Mouse (Mus musculus) embryonic facial prominence, embryonic 11.5 days (tissue): ENCODE data around the gene Cirbp. TPM values are rescaled to one million over a fixed set of nuclear protein-coding genes. Genes with fewer than 3 reads are reported as not detected.

Experiments used
- ATAC-seq: fragments of 200-750 bp; cut with Nextera tagmentation; replicated peaks from 2 replicates; pipeline ENCODE4 v1.8.0; 2017; ENCODE audit warnings: low read depth; ENCODE audit not compliant: insufficient number of reproducible peaks, low FRiP score, low TSS enrichment
- DNase-seq: peaks from one replicate; pipeline ENCODE4 v3.0.0-alpha.2; 2015; ENCODE audit warnings: low spot score
- H3K27ac ChIP-seq: fragments of 300-500 bp; sonication (generic); replicated peaks from 2 replicates; pipeline ENCODE4 v1.5.1; 2014; ENCODE audit warnings: mild to moderate bottlenecking, low read depth, low read length, control low read depth
- H3K27me3 ChIP-seq: fragments of 300-500 bp; sonication (generic); 2 replicates; pipeline ENCODE4 v1.6.1; 2014; ENCODE audit warnings: mild to moderate bottlenecking, low read length, moderate library complexity, mixed read lengths; ENCODE audit not compliant: control insufficient read depth, insufficient read depth
- H3K36me3 ChIP-seq: fragments of 300-500 bp; sonication (generic); replicated peaks from 2 replicates; pipeline ENCODE4 v1.6.1; 2014; ENCODE audit warnings: low read depth, mild to moderate bottlenecking, low read length, moderate library complexity, mixed read lengths; ENCODE audit not compliant: control insufficient read depth, insufficient read depth
- H3K4me1 ChIP-seq: fragments of 300-500 bp; sonication (generic); 2 replicates; pipeline ENCODE4 v1.6.1; 2014; ENCODE audit warnings: low read length, mixed read lengths; ENCODE audit not compliant: control insufficient read depth, insufficient read depth
- H3K4me2 ChIP-seq: fragments of 300-500 bp; sonication (generic); 2 replicates; pipeline ENCODE4 v1.6.1; 2014; ENCODE audit warnings: low read depth, mild to moderate bottlenecking, control low read depth, low read length, moderate library complexity
- H3K4me3 ChIP-seq: fragments of 300-500 bp; sonication (generic); 2 replicates; pipeline ENCODE4 v1.5.1; 2014; ENCODE audit warnings: low read depth, low read length, control low read depth
- H3K9ac ChIP-seq: fragments of 300-500 bp; sonication (generic); replicated peaks from 2 replicates; pipeline ENCODE4 v1.6.1; 2014; ENCODE audit warnings: mild to moderate bottlenecking, control low read depth, low read length
- H3K9me3 ChIP-seq: fragments of 300-500 bp; sonication (generic); replicated peaks from 2 replicates; pipeline ENCODE4 v1.6.1; 2016; ENCODE audit warnings: mild to moderate bottlenecking, low read length, inconsistent platforms, mixed read lengths; ENCODE audit not compliant: control insufficient read depth
- WGBS: fragments of 180-500 bp; shearing (Covaris S2); extraction: QIAGEN DNeasy Blood & Tissue Kit; methylation state at CpG from one replicate; pipeline ENCODE4 v1.1.7; 2014; 5-methylcytosine and 5-hydroxymethylcytosine counted together
- polyA plus RNA-seq: library from polyadenylated mRNA; unstranded; fragments of >200 nt; fragmentation: Nextera tagmentation; extraction: Ambion mirVana; gene quantifications from 2 replicates; pipeline ENCODE4 v1.2.1, GENCODE M21; 2014

The Cirbp gene
- polyA plus RNA-seq, 1 experiment from 2014 or later = 77.8 TPM

DNA sequence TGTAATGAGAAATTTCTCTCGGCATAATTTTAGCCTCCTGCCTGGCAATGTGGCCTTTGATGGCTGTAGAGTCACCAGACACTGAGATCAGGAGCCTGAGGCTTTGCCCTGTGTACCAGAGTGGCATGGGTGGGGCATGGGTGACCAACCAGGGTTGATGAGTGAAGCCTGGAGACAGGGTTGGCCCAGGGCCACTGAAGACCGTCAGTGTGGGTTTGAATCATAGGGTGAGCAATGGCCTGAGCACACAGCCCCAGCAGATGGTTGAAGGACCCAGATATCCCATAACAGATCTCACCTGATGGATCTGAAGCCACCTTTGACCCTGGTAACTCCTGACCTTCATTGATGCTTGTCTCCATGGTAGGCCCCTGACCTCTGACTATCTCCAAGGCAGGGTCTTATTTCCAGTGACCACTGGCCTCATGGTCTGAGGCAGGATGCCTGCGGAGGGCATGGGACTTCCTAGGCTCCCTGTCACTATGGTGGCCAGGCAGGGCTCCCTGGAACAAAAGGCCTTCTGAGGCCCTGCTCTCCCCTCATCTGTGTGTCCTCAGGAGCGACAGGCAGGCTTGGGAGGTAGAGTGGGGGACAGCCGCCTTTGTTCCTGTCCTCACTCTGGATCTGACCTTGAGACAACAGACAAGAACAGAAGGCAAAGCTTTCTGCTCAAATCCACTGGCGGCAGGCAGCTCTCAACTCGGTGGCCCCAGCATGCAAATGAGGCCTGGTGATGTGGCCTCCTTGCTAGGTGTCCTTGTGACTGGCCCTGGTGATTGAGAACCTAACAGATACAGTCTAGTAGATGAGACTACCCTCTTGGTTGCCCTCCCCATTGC lies 11.9 kb downstream of the Cirbp start:
- Histone ChIP-seq H3K4me3 (no peak overlapping the region), H3K9ac (0 out of 2 replicates have a peak overlapping the region, but pooled peaks have one; percentile 22), H3K27me3 (no peaks in the 10 kb centered on the region), H3K27ac (no peak overlapping the region), H3K36me3 (no peaks in the 10 kb centered on the region; the same call in 1 of the 2 replicates), H3K4me1 (peaks cover 2% of the 10 kb centered on the region; the same call in 1 of the 2 replicates), H3K4me2 (no peak overlapping the region), H3K9me3 (no peaks in the 10 kb centered on the region)
- 72% methylated on average over 7 of the region's 7 CpGs for WGBS
- DNase-seq (no peak), ATAC-seq (no peak)

DNA sequence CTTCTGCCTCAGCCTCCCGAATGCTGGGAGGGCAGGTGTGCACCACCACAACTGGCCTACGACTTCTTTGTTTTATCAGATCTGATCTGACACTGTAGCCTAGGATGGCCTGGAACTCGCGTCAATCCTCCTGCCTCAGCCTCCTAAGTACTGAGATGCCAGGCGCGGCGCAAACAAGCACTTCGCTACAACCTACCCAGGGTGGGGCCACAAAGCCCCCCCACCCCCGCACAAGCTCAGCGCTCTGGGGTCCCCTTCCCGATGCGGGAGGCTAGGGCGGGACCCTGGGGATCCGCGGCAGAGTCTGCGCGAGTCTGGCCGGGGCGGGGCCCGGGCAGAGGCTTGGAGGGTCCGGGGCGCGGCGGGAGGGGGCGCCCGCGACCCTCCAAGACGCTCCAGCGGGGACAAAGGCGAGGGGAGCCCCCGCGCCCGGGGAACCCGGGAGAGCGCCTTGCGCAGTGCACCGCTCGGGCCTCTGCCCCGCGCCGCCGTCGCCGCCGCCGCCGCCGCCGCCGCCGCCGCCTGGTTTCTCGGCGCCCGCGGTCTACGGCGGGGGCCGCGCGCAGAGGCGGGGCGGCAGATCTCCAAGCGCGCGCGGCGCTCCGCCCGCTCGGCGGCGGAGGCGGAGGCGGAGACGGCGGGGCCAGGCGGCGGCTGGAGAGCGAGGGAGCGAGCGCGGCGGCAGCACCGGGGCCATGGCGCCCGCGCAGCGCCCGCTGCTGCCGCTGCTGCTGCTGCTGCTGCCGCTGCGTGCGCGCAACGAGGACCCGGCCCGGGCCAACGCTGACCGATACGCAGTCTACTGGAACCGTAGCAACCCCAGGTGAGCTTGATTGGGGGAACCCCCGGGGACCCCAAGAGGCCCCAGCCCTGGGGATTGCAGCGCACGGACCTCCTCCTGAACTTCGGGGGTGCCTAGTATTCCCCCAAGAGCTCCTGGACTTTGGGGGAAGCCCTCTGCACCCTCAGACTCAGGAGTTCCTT lies 13.6 kb downstream of the Cirbp start, which contains the start of gene Efna2:
TSS of gene Efna2 (plus strand) at position 415 of the 984 bp plus-strand sequence.
- Histone ChIP-seq H3K4me3 (peak within 1 kb of the TSS; percentile 94), H3K36me3 (no peaks in the 10 kb centered on the region; the same call in 1 of the 2 replicates), H3K27ac (peak within 1 kb of the TSS; percentile 17), H3K9ac (peak within 1 kb of the TSS; percentile 96), H3K4me2 (peak within 1 kb of the TSS; percentile 53), H3K9me3 (no peaks in the 10 kb centered on the region), H3K4me1 (peaks cover 2% of the 10 kb centered on the region; the same call in 1 of the 2 replicates), H3K27me3 (no peaks in the 10 kb centered on the region)
- peak; percentile 46 for ATAC-seq
- 2% methylated on average over 72 of the region's 106 CpGs for WGBS
- peak; percentile 87 for DNase-seq

DNA sequence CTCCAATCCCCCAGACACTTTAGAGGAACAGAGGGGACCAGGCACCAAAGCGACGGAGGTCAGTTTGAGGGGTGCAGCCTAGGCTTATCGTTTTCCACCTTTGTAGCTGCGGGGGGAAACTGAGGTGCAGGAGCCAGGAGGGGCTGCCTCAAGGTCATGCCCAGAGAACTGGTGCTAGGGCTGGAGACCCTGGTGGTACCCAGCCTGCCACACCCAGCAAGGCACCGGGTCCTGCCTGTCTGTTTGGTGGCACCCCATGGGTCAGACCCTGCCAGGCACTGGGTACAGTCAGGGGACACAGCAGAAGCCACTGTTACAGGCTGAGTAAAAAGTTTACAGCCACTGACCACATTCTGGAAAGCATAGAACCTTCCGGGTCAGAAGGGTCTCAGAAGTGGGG lies 14.5 kb downstream of the Cirbp start:
- Histone ChIP-seq H3K9me3 (no peaks in the 10 kb centered on the region), H3K27ac (no peak overlapping the region), H3K9ac (peak overlapping the region; percentile 96), H3K4me3 (peak overlapping the region; percentile 94), H3K4me1 (peaks cover 2% of the 10 kb centered on the region; the same call in 1 of the 2 replicates), H3K4me2 (peak overlapping the region; percentile 53), H3K36me3 (no peaks in the 10 kb centered on the region; the same call in 1 of the 2 replicates), H3K27me3 (no peaks in the 10 kb centered on the region)
- ATAC-seq (no peak), DNase-seq (no peak)
- WGBS = 45% methylated on average over 6 of the region's 6 CpGs

DNA sequence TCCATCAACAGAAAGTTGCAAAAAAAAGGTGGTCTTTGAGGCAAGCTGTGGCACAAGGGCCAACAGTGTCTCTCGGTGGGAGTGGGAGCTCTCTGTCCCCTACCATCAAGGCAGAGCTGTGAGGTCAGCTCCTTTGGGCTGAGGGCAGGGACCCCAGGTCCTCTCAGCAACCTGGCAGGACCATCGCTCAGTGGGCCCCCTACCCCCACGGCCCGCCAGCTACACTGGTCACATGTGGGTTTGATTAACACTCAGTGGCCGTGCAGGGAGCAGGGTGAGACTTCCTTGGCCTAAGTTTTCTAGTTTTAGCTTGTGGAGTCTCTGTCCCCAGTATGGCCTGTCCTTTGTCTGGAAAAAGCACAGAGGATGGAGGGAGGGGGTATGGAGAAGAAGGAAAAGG lies 15.0 kb downstream of the Cirbp start:
- H3K4me3 ChIP-seq = peak overlapping the region; percentile 94
- no peaks in the 10 kb centered on the region; the same call in 1 of the 2 replicates for H3K36me3 ChIP-seq
- peak overlapping the region; percentile 96 for H3K9ac ChIP-seq
- DNase-seq (no peak), ATAC-seq (no peak)
- H3K9me3 ChIP-seq = no peaks in the 10 kb centered on the region
- H3K27me3 ChIP-seq = no peaks in the 10 kb centered on the region
- peak overlapping the region; percentile 53 for H3K4me2 ChIP-seq
- no peak overlapping the region; the same call in 1 of the 2 replicates for H3K27ac ChIP-seq
- 20% methylated on average over 5 of the region's 5 CpGs for WGBS
- H3K4me1 ChIP-seq = peaks cover 2% of the 10 kb centered on the region; the same call in 1 of the 2 replicates

DNA sequence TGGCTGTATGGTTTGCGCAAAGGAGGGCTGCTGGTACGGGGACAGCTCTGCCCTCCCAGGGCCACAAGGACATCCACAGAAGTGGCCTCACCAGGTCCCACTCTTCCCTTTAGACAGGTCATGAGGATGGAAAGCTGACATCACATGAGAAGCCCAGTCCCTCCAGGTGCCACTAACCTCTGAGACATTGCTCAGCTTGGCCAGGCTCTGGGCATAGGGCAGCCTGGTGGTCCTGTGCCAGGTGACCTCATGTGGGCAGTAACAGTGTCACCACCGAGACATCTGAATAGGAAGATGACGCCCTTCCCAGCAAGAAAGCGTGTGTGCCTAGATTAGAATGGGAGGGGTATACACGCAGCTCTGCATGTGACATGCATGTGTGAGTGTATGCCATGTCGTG lies 16.8 kb downstream of the Cirbp start:
- no peaks in the 10 kb centered on the region for H3K27me3 ChIP-seq
- no peak overlapping the region for H3K4me2 ChIP-seq
- no peak overlapping the region for H3K9ac ChIP-seq
- no peaks in the 10 kb centered on the region for H3K9me3 ChIP-seq
- peaks cover 2% of the 10 kb centered on the region; the same call in 1 of the 2 replicates for H3K4me1 ChIP-seq
- DNase-seq (no peak), ATAC-seq (no peak)
- no peak overlapping the region for H3K4me3 ChIP-seq
- H3K36me3 ChIP-seq = no peaks in the 10 kb centered on the region; the same call in 1 of the 2 replicates
- 93% methylated on average over 7 of the region's 7 CpGs for WGBS
- no peak overlapping the region for H3K27ac ChIP-seq

DNA sequence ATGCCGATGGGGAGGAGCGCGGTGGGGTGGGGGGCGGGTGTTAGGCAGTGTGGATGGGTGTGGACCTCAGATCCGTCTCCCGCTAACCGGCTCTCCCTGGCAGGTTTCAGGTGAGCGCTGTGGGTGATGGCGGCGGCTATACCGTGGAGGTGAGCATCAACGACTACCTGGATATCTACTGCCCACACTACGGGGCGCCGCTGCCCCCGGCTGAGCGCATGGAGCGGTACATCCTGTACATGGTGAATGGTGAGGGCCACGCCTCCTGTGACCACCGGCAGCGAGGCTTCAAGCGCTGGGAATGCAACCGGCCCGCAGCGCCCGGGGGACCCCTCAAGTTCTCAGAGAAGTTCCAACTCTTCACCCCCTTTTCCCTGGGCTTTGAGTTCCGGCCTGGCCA lies 20.9 kb downstream of the Cirbp start:
- H3K27ac ChIP-seq = no peak overlapping the region
- H3K27me3 ChIP-seq = peaks cover 25% of the 10 kb centered on the region
- DNase-seq (no peak), ATAC-seq (no peak)
- H3K9ac ChIP-seq = no peak overlapping the region
- H3K4me3 ChIP-seq = no peak overlapping the region
- peaks cover 2% of the 10 kb centered on the region; the same call in 1 of the 2 replicates for H3K36me3 ChIP-seq
- H3K9me3 ChIP-seq = no peaks in the 10 kb centered on the region
- no peak overlapping the region for H3K4me2 ChIP-seq
- 37% methylated on average over 26 of the region's 27 CpGs for whole genome bisulfite sequencing
- 0 out of 2 replicates have a peak, but pooled peaks cover 2% of the 10 kb centered on the region for H3K4me1 ChIP-seq

DNA sequence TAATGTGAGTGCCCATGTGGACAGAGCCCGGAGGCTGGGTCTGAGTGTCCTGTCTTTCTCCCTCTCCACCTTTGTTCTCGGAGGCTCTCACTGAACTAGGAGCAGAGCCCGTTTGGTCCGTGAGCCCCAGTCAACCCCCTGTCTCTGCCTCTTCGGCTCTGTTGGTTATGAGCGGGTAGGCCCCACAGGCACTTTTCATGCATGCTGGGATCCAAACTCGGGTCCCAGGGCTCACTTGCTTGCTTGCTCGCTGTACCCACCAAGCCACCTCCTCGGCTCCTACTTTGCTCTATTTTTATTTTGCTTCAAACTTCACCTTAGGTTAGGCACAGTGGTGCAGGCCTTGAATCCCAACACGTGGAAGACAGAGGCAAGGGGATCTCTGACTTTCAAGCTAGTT lies 22.0 kb downstream of the Cirbp start:
- peaks cover 28% of the 10 kb centered on the region for H3K27me3 ChIP-seq
- H3K27ac ChIP-seq = no peak overlapping the region
- H3K36me3 ChIP-seq = peaks cover 2% of the 10 kb centered on the region; the same call in 1 of the 2 replicates
- 92% methylated on average over 10 of the region's 10 CpGs for WGBS
- no peak overlapping the region for H3K4me3 ChIP-seq
- no peak for ATAC-seq
- no peaks in the 10 kb centered on the region for H3K9me3 ChIP-seq
- H3K4me1 ChIP-seq = 0 out of 2 replicates have a peak, but pooled peaks cover 2% of the 10 kb centered on the region
- no peak overlapping the region for H3K4me2 ChIP-seq
- DNase-seq = no peak
- no peak overlapping the region for H3K9ac ChIP-seq
